Mouse (Mus musculus) mesoderm, embryonic 11.5 days (tissue): ENCODE measurements around the gene Meaf6.

Experiments used
- DNase-seq: peaks from one replicate; pipeline ENCODE4 v3.0.0-alpha.2; 2012; ENCODE audit warnings: low read depth, low spot score

The Meaf6 gene

DNA sequence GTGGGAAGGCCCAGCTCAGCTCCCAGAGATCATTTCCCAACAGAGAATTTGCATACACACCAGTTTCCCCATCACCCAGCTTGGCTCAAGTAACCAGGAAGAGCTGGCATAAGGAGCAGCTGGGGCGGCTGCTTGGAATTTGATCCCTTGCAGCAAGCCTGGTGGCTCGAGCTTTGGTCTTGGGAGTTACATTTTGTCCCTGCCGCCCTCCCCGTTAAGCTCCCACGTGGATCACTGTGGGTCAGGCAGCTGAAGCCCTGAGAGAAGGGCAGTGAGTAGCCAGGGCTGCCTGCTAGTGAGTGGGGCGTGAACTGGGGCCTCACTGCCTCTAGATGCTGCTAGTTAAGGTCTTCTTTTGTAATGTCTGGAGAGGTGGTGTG is 30.8 kb downstream of the Meaf6 start:
- no peak for DNase-seq

DNA sequence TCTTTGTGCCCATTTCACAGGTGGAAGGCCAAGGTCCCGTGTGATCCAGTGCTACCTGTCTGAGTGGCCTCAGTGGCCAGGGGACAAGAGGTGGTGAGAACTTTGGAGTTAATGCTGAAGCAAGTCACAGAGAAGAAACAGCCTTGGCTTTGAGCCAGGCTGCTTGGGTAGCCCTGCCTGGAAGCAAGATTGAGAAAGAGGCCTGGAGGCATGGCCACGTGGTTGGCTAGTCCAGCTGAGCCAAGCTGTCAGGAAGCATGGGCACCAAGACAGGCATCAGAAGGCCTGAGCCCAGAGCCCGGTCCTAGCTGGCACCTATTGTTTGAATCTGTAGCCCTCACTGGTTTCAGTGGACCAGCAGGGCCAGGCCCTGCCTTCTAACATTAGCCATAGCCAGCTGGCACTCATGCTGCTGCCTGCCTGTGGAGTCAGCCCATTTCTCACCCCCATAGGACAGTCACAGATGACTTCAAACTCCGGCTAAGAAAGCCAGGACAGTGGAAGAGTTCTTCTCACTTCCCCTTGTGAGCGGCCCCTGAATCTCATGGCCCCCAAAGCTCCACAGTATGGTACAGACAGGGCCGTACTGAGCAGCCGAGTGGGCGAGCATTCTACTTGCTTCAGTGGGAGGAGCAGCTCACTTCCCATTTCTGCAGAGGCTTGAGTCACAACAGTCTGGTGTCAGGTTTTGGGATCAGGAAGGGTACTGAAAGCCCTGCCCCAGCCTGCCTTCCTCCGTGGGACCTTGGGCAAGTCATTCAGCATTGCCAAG is 31.3 kb downstream of the Meaf6 start:
- no peak for DNase-seq

DNA sequence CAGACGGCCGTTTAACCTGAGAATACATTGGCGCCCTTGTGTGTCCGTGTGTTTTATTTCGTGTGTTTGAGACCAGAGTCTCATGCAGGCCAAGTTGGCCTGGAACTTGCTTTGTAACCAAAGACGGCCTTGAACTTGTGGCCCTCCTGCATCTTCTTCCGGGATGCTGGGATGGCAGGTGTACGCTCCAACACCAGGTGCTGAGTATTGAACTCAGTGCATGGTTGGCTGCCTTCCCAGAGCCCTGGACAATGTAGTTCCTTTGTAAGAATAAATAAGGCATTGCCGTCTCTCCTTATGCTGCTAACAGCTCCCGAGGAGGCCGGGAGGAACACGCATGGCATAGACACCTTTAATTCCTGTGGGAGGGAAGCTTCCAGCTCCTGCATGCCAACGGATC is 32.0 kb downstream of the Meaf6 start:
- DNase-seq: no peak

DNA sequence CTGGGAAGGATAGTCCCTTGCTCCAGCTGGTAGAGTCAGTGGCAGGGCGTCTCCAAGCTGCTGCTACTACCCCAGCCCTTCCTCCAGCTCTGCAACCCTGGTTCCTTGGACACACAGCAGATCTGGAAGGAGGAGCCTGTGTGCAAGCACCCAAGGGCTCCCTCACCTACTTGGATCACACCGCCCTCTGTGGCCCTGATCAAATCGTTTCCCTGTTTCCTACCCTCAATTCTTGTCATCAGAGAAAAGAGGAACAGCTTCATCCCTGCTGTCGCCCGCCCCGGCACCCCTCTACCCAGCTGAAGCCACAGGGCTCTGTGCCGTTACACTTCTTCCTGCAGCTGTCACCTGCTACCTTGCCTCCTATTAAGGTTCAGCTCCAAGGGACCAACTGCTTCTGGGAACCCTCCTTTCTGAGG is 33.0 kb downstream of the Meaf6 start:
- no peak for DNase-seq

DNA sequence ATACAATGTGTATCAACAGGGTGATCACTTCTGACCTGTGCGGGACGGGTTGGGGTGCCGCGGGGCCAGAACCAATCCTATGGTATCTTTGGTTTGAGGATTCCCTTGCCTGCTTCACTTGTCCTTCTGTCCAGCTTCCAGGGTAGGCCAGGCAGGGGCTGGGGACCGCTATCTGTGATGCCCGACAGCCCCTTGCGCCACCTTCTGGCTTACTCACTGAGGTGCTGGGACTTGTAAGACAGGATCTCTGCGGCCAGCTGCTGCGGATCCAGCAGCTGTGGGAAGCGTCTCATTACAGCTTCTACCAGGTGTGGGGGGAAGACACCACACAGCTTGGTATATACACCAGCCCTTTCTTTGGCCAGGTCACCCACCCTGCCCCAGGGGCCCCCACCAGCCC is 34.1 kb downstream of the Meaf6 start:
- no peak for DNase-seq

DNA sequence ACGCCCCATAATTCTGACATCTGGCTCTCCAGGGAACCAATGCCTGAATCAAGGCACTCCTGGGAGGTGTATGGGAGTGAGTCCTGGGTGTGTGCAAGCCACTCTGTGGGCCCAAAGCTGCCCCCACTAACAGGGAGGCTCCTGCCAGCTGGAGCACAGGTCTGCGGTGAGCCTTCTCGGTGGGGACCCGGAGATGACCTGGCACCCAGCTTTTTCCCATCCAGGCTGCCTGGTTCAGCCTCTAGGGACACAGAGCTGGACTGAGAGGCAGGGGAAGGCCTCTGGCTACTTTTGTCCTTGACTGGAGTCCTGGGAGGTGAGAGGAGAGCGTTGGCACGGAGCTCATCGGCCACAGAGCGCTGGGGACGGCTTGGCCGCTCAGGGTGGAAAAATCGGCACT is 34.8 kb downstream of the Meaf6 start:
- DNase-seq: no peak

DNA sequence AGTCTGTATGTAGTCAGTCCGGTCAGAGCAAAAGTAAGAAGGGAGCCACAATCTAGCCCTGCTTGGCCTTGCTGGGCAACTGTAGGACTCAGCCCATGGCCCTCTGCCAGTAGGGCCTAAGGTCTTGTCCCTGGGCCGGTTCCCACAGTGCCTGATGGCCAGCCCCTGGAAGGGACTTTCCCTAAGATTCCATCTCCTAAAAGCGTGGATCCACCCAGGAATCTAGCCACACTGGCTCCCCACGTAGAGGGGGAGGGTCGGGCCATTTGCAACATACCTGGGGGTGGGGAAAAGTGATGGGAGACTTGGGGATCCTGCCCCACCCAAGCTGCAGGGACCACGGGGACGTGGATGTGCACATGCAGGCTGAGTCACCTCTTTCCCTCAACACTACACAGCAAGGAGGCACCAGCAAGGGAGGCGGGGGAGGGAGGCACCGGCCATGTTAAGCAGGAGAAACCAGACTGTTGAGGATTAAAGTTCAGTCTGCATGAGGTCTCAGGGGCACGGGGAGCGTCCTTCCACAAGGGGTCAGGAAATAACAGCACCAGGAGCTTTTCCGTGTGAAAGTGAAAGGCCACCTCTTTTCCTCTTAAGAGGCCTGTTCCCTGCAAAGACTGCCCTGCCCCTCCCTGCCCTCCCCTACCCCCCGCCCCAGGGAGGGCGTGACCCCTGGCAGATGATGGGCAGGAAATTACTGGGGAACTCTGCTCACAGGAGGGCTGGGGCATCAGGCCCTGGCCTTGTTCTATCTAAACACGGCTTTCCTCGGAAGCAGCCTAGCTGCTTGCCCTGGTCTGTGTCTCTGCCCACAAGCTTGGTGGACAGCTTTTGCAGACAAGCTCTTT is 37.7 kb downstream of the Meaf6 start:
- DNase-seq: no peak

DNA sequence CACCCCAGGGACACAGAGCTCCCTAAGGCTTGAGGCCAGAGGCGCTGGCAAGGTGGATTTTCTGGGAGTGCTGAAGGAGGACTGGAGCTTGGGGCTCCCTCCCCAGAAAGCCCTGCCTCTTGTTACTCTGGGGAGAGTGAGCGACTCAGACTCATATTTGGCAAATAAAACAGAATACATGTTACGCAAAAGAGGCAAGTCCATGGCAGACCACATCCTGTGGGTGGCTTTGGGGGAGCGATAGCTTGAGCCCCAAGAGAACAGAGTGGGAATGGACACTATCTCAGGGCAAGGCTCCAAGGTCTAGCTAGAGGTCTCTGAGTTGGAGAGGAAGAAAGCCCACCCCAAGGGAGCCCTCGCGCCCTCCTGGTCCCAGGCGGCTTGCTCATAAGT is 38.3 kb downstream of the Meaf6 start:
- DNase-seq: no peak

DNA sequence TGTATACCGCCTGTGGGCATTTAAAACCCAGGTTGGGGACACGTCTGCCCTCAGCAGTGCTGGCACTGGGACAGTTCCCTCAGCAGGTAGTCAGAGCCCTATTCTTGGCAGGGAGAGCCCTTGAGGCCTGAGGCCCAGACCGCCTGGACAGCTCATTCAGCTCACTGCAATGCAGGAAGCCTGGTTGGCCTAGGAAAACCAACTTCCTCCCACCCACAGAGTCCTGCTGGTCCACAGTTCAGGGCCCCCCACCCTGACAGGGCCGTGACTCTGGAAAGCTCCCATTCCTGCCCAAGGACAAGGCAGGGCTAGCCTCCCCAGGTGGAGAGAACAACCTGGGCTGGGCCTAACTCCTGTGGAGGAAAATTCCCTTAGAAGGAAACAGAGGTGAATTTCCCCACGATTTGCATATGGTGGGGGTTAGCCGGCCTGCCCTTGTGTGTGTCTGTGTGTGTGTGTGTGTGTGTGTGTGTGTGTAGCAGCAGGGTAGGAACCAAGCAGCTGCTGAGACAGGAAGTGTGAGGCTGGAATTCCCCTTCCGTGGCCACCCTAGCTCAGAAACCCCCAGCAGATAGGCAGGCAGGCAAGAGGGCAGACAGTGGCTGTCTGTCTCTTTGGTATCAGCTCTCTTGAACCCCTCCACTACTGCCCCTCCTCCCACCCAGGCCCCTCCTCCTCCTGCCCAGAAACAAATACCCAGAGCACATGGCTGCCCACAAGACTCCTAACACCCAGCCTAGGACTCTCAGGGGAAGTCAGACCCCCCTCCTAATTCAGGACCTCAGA is 39.7 kb downstream of the Meaf6 start:
- no peak for DNase-seq

DNA sequence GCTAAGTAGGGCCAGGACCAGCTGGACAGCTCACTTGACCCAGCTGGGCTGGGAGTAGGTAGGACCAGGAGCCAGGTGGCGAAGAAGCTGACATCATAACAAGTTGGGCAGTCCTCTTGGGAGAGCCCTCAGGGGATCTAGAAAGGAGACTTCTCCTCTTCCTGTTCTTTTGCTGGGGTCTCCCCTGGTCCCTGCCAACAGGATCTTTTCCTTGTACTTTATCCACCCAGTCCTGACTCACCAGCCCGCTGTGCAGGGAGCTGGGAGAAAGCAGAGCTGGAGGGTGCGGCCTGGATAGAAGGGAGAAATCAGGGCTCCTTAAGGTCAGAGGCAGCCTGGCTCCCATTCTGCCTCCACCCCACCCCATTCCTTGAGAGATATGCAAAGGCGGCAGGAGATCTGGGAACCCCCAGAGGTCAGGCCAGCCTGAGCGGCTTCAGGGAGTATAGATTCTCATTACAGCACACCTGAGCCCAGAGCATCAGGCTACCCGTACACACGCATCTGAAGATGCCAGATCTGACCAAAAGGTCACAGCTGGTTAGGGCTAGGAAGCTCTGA is 40.5 kb downstream of the Meaf6 start:
- DNase-seq: no peak

DNA sequence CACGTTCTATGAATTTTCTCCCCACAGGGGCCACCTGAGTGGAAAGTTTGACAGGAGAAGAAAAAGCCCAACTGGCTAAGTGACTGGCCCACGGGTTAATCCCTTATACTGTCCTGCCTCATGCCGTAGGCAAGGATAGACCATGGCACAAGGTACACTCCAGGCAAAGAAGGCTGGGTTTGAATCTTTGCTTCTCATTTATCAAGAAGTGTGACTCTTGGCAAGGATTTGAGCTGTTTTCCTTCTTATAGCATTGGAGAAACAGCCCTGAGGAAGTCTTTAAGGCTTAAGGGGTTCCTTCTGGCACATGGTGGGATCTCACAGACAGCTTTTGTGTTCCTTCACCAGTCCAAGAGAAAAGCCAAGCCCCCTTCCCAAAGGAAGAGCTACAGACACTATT is 41.3 kb downstream of the Meaf6 start:
- DNase-seq: no peak

DNA sequence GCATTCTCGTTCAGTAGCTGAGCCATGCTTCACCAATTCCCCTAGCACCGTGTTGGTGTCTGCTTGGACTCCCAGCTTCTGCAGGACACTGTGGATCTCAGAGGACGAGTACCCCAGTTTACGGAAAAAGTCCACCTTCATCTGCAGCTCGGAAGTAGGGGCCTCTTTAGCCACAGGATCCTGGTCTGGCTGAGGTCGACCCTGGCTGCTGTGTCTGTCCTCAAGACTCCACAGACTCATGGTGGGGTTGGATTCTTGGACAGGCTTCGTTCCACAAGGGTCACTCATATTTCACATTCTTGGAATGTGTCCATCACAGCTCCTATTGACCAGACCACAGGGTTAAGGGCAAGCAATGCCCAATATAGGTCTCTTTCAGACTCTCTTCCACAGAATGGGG is 41.8 kb downstream of the Meaf6 start:
- no peak for DNase-seq

DNA sequence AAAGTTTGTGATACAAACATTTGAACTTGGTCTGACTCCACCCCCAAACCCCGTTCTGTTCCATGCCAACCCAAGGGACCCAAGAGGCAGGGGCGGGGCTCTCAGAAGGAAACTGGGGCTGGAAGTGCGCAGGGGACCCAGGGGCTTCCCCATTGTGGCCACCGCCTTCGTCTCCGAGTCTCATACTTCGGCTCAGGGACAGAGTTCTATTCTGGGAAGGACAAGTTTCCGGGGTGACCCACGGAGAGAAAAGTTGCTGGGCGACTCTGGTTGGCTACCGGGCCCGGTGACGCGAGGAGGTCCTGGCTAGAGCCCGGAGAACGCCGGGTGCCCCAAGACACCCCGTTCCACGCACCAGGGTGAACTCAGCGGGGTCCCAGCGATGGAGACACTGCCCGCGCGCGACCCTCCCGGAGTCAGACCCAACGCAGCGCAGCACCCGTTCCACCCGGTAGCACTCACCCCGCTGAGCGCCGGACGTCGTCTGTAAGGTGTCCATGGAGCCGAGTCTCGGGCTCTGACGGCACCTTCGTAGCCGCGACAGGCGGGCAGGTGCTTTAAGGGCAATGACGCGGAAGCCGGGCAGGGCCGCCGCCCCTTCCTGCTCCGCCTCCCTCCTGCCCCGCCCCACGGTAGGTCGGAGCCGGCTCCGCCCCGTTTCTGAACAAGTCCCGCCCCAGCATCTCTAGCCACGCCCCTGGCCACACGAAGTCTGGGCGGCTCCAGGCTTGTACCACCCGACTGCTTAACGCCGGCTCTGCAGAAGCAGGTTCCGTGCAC is 42.6 kb downstream of the Meaf6 start, which contains the start of gene Zc3h12a:
TSS of gene Zc3h12a (minus strand) at position 536 of the 780 bp plus-strand sequence.
- DNase-seq: peak; percentile 88

DNA sequence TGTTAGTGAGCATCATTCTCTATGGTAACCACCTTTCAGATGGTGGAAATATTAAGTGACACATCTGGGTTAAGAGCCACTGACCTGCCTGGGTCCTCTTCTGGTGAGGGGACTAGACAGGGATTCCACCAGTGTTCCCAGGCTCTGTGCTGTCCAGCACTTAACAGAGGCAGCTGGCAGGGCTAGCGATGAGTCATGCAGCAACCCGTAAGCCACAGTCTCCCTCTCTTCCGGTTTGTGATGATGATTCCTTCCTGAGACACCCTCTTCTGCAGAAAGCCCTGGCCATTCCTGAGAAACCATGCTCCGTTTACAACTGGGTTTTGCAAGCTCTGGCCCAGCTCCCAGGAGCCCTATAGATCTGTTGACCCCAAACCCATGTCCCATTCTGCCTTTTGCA is 46.6 kb downstream of the Meaf6 start:
- no peak for DNase-seq

DNA sequence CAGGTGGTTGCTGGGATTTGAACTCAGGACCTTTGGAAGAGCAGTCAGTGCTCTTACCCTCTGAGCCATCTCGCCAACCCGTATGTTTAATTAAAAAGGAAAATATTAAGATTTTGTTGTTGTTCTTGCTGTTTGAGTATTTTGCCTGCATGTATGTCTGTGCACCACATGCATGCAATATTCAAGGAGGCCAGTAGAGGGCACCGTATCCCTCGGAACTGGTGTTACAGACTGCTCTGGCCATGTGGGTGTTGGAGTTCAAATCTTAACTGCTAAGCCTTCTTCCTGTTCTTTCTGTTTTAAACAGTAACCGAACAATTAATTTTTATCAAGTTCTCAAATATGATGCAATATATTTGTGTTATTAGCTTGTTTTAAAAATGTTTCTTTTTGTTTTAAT is 47.5 kb downstream of the Meaf6 start:
- DNase-seq: peak; percentile 75

DNA sequence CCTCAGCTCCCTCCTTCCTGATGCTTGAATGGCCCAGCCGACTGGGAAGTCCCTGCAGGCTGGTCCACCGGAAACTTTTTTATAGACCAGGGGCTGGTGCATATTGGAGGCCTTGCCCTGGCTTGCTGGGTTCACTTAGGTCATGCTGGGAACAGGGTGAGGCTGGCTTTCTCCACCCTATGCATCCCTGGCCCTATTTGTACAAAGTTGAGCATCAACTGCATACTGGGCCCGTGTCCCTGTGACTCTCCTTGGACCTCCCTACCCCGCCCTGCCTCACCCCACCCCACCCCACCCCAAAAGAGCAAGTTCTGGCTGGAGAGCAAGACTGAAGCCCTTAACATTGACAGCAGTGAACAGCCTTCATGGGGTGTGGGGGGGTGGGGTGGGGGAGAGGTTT is 49.3 kb downstream of the Meaf6 start:
- DNase-seq: no peak

DNA sequence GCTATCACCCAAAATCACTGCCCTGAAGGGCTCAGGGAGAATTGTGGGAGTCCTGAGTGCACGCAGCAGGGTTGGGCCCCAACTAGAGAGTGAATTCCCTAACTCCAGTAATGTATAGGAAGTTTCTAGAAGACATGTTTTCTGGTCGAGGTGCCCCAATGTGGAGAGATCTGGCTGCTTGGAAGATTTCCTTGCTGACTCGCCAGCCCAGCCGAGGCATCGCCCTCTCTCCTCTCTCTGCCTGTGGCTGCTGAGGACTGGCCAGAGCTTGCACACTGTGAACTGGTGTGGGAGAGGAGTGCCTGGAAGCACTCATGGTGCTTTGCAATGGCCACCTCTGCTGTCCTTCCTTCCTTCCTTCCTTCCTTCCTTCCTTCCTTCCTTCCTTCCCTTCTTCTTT is 49.7 kb downstream of the Meaf6 start:
- DNase-seq: no peak

DNA sequence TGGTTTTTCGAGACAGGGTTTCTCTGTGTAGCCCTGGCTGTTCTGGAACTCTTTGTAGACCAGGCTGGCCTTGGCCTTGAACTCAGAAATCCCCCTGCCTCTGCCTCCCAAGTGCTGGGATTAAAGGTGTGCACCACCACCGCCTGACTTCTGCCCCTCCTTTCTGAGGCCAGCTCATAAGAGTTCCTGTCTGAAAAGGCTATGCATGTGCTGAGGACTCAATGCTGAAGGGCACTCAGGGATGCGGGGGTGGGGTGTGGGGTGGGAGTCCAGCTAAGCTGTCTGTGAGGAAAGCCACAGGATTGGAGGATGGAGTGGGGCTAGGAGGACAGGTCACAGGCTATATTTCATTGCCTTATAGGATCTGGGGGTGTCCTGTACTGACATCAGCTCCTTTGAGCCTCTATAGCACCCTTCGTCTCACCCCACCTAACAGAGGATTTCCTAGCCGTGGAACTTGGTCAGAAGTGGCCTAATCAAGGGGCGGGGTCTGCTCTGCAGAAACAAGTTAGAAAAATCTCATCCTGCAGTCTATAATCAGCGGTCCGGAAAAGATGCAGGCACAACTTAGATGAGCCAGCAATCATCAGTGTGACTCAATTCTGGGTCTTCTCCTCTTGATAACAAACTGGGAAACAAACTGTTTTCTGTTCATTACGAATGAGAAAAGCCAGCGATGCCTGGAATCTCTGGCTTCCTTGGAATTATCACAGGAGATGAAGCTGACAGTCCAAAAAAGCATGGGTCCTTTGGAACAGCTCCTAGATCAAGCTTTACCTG is 50.3 kb downstream of the Meaf6 start:
- DNase-seq: no peak

DNA sequence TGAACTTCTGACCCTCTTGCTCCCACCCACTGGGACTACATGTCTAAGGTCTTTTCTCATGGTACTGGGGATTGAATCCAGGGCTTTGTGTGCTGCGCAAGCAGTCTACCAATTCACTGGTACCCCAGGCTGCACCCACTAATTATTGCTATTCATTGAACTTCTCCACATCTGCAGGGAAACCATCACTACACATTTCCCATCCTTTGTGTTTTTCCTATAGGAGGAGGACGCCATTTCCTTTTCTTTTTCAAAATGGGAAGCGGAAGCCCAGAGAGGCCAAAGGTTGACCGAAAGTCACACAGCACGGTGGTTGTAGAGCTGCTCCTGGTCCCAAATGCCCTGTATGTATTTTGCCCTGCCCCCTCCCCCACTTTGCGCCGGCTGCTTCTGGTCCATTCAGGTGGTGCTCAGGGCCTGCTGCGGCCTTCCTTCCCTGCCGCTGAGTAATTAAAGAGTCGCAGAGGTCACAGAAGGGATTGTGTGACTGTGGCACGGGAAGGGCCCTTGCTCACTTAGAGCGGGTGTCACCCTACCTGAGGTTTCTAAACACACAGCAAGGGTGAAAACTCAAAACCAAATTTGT is 51.5 kb downstream of the Meaf6 start:
- no peak for DNase-seq

DNA sequence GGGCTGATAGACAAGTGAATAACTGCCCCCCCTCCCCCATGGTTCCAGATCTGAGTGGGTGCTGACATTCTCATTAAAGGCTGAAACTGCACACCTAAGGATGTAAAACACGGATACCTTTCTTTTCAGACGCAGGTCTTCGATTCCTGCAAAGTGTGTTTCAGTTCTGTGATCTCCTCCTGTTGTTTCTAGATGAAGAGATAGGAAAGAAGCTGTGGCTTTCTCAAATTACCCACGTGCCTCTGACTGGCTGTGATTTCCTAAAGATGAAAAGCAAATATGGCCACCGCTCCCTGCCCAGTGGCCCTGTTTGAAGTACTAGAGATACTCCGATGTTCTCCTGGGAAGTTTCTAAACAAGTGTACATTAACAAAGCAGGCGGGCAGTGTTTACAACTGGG is 53.4 kb downstream of the Meaf6 start:
- DNase-seq: no peak
